Mouse (Mus musculus): ENCODE results near the gene Primpol.
"Not testable (repeated sequence)": the region's sequence is repeated elsewhere in the genome, so short reads cannot be mapped to it uniquely, and the experiment has no call there.

Gene Primpol

DNA sequence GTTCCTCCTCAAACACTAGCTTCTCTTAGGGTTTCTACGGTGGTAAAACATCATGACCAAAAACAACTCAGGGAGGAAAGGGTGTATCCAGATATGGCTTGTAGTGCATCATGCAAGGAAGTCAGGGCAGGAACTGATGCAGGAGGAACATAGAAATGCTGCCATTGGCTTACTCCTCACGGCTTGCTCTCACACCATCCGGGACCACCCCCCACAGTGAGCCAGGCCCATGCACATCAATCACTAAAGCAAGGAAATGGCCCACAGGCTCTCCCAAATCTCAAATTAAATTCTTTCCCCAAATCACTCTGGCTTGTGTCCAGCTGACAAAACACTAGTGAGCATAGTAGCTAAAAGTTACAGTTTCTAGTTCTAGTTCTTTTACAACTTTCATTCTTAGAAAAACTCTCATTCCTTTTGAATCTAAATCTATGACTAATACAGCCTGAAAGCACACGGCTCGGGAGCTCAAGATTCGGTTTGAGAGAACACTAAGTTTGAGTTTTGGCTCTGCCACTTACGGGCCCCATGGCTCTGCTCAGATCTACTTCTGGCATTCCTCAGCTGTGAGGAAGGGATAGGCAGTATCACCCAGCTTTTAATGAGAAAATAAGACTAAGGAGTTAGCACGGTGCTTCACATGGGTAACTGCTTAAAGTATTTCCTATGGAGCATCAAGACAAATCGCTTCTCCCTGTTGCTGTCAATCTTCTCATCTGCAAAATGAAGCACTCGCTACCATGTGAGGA, 15.9 kb downstream of the Primpol start:
- DNase-seq = no peak

DNA sequence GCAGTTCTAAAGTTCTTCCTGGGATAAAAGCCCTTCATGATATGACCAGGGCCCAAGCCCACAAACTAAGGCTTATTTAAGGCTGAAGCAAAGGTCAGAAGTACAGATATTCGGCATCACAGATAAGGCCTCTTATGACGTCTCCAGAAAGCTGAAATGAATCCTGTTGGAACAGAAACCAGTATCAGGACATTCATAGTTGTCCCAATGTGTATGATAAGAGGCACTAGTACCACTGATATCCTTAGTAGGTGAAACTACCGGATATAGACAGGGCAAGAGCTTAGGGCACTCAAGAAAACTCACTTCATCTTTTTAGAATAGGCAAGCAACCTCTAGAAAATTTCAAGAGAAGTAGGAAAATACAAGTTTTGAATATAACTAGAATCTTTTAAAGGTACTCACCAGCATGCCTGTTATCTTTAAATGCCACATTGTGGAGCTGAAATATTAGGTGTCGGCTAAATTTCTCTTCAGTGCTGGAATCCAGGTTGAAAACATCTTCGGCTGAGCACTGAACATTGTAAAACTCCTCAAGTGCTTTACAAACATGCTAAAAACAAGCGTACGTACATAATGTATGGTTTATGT, 17.6 kb downstream of the Primpol start:
- DNase-seq = no peak

DNA sequence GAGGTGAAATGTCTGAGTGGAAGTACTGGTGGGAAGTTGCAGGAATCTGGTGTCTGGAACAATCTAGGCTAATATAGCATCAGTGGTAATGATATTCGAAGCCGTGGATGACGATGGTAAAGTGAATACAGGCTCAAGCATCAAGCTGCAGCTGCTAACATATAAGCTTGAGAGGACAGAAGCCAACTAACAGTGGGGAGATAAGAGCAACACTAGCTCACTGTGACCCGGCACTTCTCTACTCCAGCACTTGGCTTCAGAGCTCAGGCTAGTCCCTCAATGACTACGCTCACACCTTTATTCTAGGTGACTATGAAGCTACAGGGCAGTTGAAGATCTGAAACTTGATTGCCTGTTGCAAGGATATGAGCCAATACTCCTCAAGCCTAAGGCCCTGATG, 18.3 kb downstream of the Primpol start:
- no peak for DNase-seq

DNA sequence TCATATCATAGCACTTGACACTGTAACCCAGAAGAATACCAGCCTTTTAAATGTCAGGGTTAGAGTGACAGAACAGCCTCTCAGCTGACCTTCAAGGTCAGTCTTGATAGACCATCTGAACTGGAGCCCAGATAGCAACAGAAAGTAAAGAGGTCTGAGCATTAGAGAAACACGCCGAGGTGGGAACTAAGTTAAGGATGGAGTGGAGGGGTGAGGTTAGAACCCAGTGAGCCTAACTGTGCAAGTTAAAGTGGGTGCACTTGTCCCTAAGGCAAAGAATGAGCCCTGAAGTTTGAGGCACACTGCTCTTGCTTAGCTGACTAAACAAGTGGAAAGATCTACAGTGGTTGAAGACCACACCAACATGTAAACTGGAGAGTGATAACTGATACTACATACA, 18.9 kb downstream of the Primpol start:
- DNase-seq = no peak

DNA sequence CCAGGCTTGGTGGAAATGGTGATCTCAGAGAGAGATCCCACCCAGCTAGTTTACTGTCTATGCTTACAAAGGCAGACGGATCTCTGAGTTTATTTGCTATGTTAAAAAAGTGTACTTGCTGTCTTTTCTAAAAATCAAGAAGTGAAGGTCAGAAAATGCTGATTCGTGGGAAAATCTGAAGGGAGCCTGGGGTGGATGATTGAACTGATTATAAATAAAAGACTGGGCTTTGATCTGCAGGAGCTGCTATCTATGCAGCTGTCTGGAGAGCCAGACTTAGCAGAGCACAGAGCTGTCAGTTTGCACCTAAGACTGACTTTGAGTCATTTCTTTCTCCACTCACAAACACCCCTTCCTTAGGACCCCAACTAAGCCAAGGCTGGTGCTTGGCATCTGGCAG, 19.6 kb downstream of the Primpol start:
- no peak for DNase-seq

DNA sequence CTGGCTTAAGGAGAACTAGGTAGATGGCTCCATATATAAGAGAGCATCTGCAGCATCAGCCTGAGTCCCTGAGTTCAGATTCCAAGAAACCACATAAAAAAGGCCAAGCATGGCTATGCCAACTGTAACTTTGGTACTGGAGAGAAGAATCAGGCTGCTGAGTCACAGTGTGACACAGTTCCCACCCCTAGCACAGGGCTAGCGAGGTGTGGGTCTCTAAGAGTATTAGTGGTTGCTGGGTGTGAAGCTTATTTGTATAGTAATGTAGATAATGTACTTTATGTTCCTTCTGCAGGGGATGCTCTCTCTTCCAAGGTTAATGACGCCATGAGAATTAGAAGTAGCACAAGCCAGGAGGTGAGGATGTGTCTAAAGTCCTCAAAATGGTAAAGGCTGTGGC, 20.5 kb downstream of the Primpol start:
- no peak for DNase-seq

DNA sequence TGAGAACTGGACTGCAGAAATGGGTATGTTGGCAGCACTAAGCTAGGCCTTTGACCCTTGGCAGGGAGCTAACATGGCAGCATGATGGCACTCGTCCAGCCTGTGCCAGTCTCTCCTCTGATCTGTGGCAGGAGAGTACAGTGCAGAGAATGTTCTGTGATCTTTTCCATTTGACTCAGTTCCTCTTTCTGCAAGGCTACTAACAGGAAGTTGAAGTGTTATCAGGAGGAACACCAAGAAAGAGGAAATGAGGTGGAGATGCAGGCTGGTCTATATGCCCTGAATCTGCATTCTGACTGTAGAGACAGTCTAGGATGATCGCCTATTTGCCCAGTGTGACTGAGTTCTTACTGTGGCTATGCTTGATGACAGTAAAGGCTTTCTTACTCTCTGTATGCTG, 21.4 kb downstream of the Primpol start:
- no peak for DNase-seq

DNA sequence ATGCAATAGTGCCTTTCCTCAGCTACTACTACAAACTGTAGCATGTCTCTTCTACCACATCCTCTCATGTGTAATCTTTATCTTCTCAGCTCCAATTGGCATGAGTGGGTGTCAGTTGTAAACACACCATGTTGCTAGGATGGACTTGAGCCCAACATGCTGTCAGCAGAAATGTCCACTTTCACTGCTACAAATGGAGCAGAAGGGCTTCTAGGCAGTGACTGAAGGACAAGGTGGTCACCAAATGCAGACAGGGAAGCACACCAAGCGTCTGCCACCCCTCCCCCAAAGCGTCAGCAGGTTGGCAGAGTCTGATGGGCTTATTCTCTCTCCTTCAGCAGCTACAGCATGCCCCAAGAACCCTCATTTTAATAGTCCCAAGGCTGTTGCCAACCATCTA, 23.2 kb downstream of the Primpol start:
- DNase-seq = no peak

DNA sequence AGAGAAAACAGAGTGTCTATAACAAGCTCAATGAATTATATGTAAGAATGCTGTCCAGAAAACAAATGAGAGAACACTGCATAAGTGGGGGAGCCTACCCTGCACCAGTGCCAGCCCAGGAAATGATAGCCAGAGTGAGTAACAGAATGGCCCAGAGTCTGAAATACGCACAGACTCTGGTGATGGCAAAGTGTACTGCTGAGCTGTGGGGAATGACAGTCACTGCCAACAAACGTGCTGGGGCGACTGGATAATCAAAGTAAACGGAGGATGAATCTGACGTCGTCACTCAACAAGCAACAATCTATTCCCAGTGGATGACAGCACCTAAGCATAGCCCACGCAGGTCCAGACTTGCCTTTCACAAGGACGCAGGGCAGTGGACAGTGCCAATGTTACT, 23.9 kb downstream of the Primpol start:
- DNase-seq = no peak

DNA sequence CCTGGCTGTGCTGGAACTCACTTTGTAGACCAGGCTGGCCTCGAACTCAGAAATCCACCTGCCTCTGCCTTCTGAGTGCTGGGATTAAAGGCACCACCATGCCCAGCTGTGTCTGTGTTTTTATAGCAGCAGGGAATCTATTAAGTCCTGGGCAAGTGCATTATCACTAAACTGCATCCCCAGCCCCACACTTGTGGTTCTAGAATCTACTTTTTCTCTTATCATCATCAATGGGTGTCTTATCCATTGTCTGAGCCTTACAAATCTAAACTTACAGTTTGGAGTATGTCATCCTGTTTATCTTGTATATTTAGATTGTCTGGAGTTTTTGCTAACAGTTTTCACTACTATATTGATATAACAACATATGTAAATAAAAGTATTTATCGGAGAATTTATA, 28.3 kb downstream of the Primpol start:
- no peak for DNase-seq

DNA sequence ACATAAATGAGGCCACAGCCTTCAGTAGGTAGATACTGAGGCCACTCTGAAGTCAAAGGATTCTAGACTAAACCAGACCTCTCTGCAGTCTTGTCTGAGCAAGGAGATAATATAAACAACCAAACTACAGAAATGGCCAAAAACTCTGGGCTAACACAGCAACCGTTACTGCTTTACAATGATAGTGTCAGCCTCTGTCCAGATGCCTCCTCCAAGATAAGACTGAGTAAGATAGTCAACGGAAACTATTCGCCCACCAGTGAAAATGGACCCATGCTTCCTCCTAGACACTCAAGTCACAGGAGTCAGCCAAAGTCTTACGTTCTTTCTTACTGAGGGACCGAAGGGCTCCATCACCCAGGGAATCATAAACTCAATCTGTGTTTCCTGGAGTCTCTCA, 29.1 kb downstream of the Primpol start:
- no peak for DNase-seq

DNA sequence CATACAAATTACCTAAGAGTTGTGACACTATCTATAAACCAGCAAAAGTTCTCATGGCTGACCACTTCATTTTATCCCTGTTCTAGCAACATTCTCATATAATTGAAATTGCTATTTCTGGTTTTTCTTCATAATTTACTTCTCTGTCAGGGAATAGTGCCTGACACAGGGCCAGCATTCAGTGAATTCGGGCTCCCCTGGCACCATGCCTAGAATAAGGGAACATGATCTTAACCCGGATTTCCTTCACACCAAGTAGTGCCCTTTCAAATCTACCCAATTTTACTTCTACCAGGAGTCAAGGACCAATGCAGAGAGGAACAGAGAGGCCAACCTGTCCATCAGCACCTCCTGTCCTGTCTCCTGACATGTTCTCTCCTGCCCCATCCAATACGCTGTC, 31.4 kb downstream of the Primpol start:
- no peak for DNase-seq

DNA sequence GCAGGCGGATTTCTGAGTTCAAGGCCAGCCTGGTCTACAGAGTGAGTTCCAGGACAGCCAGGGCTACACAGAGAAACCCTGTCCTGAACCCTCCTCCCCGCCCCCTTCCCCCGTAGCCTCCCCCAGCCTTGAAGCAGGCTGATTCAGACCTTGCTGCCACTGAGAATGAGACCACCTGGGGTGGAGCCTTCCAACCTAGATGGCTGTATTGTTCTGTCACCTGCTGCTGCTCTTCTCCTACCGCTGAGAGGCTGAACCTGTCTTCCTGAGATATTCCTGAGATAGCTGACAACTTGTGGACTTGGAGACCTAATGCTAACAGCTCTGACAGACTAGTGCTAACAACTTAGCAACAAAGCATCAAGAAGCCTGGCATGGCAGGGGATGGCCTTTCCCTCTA, 32.7 kb downstream of the Primpol start:
- DNase-seq = not testable (repeated sequence)

DNA sequence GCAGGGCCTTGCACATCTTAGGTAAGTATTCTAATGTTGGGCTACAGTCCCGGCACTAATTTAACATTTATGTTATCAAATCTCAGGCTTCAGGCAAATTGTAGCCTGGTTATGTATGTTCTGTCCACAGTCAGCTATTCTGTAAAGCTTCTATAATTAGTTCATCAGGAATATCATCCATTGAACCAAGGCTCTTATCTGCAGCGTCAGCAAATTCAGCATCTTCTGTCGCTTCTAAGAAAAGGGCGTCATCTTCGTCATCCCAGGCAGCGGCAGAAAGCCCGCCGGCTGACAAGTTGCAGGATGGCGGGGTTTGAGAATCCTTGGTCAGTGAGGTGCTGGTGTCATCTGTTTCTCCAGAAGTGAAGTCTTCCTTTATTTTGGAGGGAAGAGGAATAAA, 38.2 kb downstream of the Primpol start:
- DNase-seq = no peak

DNA sequence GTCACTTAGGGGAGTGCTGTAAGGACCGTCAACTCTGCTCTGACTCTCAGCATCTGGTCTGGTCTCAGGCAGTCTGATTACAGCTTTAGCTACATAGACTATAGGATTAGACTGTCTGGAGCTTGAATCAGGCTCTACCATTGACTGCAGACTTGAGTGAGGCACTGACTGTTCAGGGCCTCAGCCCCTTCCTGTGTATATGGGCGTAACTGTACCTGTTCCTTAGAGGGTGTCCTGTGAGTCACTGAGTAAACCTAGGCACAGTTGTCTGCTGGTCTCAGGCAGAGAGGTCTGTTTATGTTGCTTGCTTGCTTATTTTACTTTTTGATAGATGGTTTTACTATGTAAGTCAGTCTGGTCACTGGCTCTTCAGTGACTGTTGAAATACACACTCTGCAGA, 43.0 kb downstream of the Primpol start:
- no peak for DNase-seq

DNA sequence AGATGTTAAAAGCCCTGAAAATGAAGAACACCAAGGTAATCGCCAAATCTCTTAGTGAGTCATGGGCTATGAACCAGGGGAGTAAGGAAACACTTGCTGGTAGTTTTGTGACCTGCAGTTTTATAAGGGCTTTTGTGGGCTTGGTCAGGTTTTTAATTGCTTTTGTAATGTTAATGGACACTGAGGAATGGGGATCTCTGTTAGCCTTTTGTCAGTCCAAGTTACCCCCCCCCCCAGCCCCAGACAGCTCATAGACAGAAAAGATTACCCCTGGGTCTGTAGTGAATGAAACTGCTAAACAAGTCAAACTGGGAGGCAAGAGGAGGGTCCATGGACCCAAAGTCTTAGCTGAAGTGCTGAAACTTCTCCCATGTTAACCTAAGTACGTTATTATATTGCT, 43.6 kb downstream of the Primpol start:
- DNase-seq = no peak

DNA sequence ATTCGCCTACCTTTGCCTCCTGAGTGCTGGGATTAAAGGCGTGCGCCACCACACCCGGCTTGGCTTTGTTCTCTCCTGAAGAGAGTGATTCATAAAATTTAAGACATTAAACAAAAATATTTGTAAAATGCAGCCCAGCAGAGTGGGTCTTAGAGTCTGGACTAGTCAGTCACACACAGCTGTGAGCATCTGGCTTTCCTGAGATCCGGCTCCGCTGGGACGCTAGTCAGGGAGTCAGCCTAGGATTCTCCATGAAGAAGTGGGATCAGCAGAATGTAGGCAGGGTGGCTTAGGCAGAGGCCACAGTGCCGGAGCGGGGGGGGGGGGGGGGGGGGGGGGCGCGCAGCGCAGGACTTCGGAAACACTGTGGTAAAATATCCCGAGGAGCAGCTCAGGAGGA, 46.3 kb downstream of the Primpol start:
- DNase-seq = no peak

DNA sequence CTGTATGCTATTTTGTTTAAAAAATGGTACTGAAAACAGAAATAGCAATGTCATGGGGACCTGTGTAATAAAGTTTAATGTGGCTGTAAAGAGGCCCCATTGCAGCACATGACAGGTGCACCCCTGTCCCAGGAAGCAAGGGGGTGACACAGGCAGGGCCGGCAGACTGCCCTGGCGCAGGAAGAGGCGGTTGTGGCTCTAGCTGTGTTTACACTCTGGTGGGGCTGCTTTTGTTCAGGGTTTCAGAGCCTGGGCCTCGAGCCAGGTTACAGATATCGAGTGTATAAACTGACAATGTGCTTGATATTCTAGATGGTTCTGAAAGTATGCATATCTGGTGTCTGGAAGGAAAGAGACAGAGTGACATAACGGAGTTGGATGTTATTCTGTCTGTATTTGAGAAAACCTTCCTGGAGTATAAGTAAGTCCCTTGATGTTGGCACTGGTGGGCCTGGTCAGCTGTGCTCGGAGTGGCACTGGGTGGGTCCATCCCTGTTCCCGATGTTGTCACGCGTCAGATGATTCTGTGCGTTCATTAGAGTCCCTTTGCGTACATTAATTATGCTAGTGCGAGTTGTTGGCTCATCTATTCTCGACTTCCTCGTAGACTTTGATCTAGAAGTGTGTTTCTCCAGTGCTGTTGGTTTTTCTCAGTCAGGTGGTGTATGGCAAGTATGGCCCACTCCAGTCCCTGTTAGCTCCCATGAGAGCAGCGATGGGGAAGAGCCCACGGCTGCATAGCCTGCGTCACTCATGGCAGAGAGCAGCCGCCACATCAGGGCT, 47.2 kb downstream of the Primpol start:
- DNase-seq = peak; percentile 64

DNA sequence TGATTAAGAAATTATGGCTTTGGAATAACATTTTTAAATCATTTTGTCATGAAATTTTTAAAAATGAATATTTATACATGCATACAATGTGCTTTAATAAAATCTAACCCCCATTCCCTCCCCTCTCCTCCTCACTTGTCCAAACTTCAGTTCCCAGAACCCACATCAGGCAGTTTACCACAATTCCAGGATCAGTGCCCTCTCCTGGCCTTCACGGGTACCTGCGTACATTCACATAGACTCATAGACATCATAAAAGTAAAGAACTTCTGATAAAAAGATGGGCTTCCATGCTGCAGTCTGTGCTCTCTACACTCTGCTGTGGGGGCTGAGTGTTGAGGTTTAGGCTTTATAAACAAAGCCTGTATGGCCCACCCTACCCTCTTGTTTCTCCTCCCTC, 48.1 kb downstream of the Primpol start:
- DNase-seq = no peak

DNA sequence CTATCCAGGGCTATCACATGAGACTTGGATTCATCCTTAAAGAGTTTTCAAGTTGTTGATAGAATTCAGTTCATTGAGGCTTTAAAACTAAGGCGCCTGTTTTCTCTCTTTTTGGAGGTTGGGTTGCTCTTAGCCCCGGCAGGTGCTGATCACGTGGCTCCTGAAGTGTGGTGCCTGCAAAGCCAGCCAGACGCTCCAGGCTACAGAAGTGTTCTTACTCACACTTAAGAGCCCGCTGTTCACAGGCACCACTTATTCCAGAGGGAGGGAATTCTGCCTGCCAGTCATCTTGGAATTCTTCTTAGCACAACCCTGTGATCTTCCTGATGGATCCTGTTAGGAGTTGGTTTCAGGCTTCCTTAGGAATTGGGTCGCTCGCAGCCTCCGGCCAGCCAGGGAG, 49.1 kb downstream of the Primpol start:
- peak; percentile 59 for DNase-seq

DNA sequence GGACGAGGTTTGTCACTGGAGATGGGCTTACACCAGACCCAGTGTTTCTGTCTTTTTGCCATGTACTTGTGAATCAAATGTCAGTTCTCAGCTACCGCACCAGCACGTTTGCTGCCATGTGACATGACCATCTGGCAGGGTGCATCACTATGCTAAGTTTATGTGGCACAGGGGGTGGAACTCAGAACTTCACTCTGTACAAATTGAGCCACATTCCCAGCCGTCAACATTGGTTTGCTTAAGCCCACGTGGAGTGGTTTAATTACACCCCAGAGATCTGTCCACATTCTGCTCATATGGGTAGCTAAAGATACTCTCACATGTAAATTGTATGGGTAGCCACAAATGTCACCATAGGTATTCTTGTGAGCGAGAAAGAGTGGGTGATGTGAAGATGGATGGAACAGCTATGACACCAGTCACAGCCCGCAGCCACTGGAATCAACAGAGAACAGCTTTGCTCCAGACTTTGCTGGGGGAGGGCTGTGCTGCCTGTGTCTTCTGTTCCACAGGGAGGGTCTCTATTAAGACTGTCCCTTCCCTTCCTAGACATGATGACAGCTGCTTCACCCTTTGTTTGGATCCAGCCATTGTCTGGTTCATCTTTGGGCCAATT, 50.0 kb downstream of the Primpol start:
- no peak for DNase-seq

DNA sequence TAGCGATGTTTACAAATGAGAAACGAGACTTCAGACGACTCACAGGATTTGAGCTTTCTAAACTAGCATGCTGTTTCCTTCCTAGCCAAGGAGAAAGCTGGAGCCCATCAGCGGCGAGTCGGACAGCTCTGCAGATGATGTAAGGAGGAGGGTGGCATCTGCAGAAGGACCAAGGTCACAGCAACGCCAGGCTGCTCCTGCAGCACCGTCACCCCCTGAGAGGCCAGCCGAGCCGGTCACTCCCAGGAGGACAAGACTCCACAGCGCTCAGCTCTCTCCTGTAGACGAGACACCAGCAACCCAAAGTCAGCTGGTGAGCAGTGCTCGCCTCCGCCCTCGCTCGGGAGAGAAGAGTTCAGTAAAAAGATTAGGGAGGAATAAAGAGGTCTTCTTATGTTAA, 54.7 kb downstream of the Primpol start:
- no peak for DNase-seq

DNA sequence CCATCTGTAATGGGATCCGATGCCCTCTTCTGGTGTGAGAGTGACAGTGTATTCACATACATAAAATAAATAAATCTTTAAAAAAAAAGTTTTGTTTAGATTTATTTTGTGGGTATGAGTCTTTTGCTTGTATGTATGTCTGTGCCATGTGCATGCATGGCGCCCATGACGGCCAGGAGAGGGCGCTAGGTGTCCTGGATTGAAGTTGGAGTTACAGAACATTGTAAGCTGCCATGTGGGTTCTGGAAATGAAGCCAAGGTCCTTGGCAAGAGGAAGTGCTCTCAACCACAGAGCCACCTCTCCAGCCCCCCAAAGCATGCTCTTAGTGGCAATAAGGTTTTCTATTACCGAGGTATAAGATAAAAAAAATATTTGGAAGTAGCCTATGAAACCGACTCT, 57.6 kb downstream of the Primpol start:
- DNase-seq = peak; percentile 68

DNA sequence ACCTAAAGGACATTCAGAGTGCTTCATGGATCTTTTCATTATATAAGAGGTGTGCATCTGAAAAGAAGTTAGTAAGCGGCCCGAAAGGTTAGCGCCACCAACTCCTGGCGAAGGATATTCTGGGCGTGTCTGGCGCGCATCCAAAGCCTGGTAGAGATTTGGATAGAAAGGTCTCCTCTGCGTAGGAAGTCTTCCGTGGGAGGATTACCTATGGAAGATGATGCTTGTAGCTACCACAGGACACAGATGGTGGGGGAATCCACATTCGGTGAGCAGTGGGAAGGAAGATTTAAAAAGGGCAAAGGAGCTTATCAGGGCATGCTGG, 64.6 kb downstream of the Primpol start:
- no peak for DNase-seq

Measured in lung, postnatal 14 days (tissue).